Mouse (Mus musculus) spleen, adult 2 months (tissue): Measurements from ENCODE around the gene Chst11.

Experiments used
- CTCF ChIP-seq: fragments of 200-500 bp; IDR thresholded peaks from 2 replicates; pipeline ENCODE4 v1.5.1; 2011; ENCODE audit warnings: mild to moderate bottlenecking, inconsistent platforms; ENCODE audit not compliant: insufficient read depth, insufficient read length, insufficient replicate concordance; ENCODE audit errors: extremely low read depth
- POLR2A ChIP-seq: fragments of 200-500 bp; IDR thresholded peaks from 2 replicates; pipeline ENCODE4 v1.6.1; 2011; ENCODE audit warnings: low read depth, low read length, inconsistent platforms

DNA sequence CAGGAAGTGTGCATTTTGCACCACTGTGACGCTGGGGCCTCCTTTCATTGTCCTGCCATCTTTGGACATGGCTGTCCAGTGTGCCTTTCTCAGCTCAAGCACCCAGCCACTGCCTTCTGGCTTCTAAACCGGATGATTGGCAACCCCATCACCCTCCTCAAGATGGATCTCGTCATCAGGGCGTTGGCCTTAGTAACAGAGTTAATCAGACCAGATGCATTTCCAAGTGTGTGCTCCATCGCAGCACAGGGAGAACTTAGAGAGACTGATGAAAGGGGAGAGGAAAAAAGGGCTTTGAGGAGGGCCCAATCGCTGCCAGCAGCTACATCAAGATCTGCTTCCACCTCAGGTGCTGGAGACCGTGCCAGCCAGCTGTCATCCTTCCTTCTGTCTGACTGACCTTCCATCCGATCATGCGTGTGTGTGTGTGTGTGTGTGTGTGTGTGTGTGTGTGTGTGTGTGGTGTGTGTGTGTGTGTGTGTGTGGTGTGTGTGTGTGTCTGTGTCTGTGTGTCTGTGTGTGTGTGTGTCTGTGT is 179.7 kb downstream of the Chst11 start:
- no peak for TF ChIP-seq CTCF
- no peak for TF ChIP-seq POLR2A
